Mouse (Mus musculus): ENCODE measurements around the gene Oit1. TPM values are rescaled to one million over a fixed set of nuclear protein-coding genes. Genes with fewer than 3 reads are reported as not detected.

Oit1 gene
- not detected in 2 replicates for polyA plus RNA-seq (2015; fragmentation: Nextera tagmentation; extraction: Ambion mirVana)

DNA sequence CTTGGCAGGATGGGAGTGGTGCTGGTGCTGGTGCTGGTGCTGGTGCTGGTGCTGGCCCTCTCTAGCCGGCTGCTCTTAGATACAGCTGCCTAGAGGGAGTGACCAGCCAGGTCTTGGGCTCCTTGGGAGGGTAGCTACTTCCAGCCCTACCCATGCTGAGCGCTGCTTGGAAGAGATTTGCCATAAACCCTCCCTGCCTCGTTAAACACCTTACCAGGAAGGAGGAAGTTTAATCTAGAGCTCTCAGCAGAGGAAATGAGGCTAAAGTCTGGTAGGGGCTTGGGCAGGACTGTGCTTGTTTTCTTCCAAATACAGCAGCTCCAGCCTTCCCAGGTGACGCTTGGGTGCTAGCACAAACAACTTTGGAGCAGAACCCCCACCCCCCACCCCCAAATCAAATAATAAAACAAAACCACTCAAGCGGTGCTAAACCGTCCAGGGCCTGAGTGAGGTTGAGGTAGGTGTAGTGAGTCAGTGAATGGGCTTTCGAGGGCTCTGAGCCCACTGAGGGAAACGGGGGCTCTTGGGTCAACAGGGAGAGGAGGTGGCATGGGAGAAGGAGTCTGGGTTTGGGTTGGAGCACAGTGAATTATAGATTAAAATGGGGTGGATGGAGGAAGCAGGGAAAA, at the start of gene Oit1:
Oit1 (minus strand) TSS at position 70 of the 629 bp plus-strand sequence.
- H3K27me3 ChIP-seq, result no peaks in the 10 kb centered on the region
- whole genome bisulfite sequencing (ENCODE audit: insufficient replicate concordance), result 40% methylated on average over 8 of the region's 8 CpGs
- no peak within 1 kb of the TSS for H3K27ac ChIP-seq (replicated peaks)
- H3K4me3 ChIP-seq (replicated peaks), result no peak within 1 kb of the TSS
- H3K9me3 ChIP-seq (replicated peaks), result 0 out of 2 replicates have a peak, but pooled peaks cover under 1% of the 10 kb centered on the region
- no peak within 1 kb of the TSS for H3K4me2 ChIP-seq
- ATAC-seq (ENCODE audit: insufficient read depth), result no peak
- no peak within 1 kb of the TSS for H3K9ac ChIP-seq
- no peaks in the 10 kb centered on the region for H3K36me3 ChIP-seq (replicated peaks)
- no peaks in the 10 kb centered on the region for H3K4me1 ChIP-seq (replicated peaks)

DNA sequence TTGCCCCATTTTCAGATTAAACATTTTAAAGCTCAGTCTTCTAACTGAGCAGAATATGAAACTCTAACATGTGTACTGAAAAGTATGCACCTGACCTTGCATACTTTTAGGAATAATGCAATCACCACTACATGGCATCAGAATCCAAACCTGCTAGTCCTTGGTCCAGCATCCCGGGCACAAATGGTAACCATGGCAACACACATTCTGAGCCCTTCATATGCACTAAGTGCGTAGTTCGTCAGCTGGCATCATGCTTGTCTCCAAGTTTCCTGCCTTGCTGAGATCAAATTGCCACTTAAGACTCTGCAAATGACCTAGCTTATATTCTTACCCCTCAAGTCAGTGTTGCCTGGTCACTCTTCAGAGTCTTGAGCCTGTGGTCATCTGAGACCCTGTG, 44.3 kb upstream of the Oit1 start:
- H3K9ac ChIP-seq, result no peak overlapping the region
- H3K36me3 ChIP-seq (replicated peaks), result no peaks in the 10 kb centered on the region
- no peaks in the 10 kb centered on the region for H3K27me3 ChIP-seq
- ATAC-seq (ENCODE audit: insufficient read depth), result no peak
- WGBS (ENCODE audit: insufficient replicate concordance), result 81% methylated on average over 3 of the region's 3 CpGs
- H3K9me3 ChIP-seq (replicated peaks), result no peaks in the 10 kb centered on the region
- H3K4me3 ChIP-seq (replicated peaks), result no peak overlapping the region
- no peak overlapping the region for H3K27ac ChIP-seq (replicated peaks)
- H3K4me1 ChIP-seq (replicated peaks), result no peaks in the 10 kb centered on the region
- H3K4me2 ChIP-seq, result no peak overlapping the region

DNA sequence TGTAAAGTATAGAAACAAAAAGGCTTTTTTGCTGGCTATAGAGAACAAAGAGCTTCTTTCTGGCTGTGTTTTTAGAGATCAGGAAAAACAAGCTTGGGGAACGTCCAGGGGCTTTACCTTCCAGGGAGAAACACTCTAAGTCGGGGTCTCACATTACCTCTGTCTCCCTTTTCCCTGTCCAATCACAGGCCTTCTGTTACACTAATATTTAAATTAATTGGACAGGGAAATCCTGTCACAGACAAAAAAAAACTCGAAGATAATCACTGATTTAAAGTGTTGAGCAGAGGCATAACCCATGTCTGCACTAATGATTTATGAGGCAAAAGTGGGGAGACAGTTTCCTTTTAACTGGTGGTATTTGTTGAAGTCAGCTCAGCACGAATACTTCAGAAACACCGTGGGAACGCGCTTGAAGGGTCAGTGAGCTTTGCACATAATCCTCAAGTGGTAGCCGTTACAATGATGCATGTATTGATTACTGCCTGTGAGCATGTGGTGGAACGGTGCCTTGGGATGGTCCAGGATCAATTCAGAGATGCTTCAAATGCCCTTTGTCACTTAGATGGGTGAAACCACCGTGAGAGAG, 42.7 kb upstream of the Oit1 start:
- no peak overlapping the region for H3K4me3 ChIP-seq (replicated peaks)
- no peak overlapping the region for H3K4me2 ChIP-seq
- ATAC-seq (ENCODE audit: insufficient read depth), result no peak
- no peak overlapping the region for H3K9ac ChIP-seq
- no peaks in the 10 kb centered on the region for H3K4me1 ChIP-seq (replicated peaks)
- H3K36me3 ChIP-seq (replicated peaks), result no peaks in the 10 kb centered on the region
- no peaks in the 10 kb centered on the region for H3K9me3 ChIP-seq (replicated peaks)
- no peak overlapping the region for H3K27ac ChIP-seq (replicated peaks)
- H3K27me3 ChIP-seq, result no peaks in the 10 kb centered on the region
- 20% methylated on average over 10 of the region's 10 CpGs for WGBS (ENCODE audit: insufficient replicate concordance)

DNA sequence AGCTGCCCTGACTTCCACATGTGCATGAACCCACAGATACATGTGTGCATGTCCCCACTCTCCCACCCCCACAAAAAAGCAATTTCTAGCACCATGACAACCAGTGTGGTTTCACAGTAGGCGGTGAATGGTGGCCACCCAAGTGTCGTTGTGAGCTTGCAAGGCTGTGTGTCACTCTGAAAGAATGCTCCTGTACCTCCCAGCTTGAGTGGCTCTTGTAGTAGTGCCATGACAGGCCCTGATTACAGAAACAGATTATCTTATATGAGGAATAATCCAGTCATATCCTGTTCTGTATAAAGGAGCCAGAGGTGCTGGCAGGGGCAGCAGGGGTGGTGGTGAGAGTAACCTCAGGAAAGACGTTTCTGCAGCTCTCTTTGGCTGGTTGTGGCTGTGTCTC, 40.1 kb upstream of the Oit1 start:
- Histone ChIP-seq H3K4me3 (replicated peaks) (no peak overlapping the region), H3K27me3 (no peaks in the 10 kb centered on the region), H3K4me2 (no peak overlapping the region), H3K9me3 (replicated peaks) (no peaks in the 10 kb centered on the region), H3K27ac (replicated peaks) (no peak overlapping the region), H3K9ac (no peak overlapping the region), H3K4me1 (replicated peaks) (no peaks in the 10 kb centered on the region), H3K36me3 (replicated peaks) (no peaks in the 10 kb centered on the region)
- no peak for ATAC-seq (ENCODE audit: insufficient read depth)
- WGBS (ENCODE audit: insufficient replicate concordance), result 55% methylated on average over 3 of the region's 3 CpGs

DNA sequence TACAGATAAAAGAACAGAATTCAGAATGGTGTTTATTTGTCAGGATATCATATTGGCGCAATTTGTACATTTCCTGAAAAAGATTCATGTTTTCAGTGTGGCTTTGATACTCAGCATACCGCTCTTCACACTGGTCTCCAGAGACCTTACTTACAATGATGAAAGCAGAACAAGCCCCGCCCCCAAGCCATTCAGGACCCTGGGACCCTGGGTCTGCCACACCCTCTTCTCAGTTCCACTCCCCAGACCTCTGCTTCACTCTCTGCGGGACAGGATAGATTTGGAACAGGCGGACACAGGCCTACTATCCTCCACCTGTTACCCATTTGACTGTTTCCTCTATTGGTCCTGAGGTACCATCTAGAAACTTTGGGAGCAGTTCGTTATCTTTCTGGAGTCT, 27.4 kb upstream of the Oit1 start:
- Histone ChIP-seq H3K4me1 (replicated peaks) (no peaks in the 10 kb centered on the region), H3K9me3 (replicated peaks) (no peaks in the 10 kb centered on the region), H3K27ac (replicated peaks) (no peak overlapping the region), H3K4me2 (no peak overlapping the region), H3K4me3 (replicated peaks) (no peak overlapping the region), H3K9ac (no peak overlapping the region), H3K27me3 (no peaks in the 10 kb centered on the region), H3K36me3 (replicated peaks) (no peaks in the 10 kb centered on the region)
- no peak for ATAC-seq (ENCODE audit: insufficient read depth)
- WGBS (ENCODE audit: insufficient replicate concordance), result 57% methylated on average over 6 of the region's 6 CpGs

DNA sequence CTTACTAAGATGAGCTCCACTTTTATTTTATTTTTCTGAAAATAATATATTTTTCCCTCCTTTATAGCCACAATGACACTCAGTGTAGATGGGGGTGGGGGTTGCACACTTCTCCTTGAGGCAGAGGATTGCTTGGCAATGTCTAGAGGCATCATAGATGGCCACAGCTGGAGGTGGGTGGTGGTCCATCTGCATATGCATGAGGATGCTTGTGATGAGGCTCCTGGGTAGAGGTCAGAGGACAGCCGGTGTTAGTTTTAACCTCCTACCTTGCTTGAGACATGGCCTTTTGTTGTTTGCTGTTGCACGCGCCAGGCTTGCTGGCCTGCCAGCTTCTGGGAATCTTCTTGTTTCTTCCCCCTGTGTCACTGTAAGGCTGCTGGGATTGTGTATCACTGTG, 24.8 kb upstream of the Oit1 start:
- 79% methylated on average over 3 of the region's 3 CpGs for WGBS (ENCODE audit: insufficient replicate concordance)
- no peaks in the 10 kb centered on the region for H3K4me1 ChIP-seq (replicated peaks)
- no peak for ATAC-seq (ENCODE audit: insufficient read depth)
- no peak overlapping the region for H3K9ac ChIP-seq
- H3K4me2 ChIP-seq, result no peak overlapping the region
- no peak overlapping the region for H3K4me3 ChIP-seq (replicated peaks)
- H3K27me3 ChIP-seq, result no peaks in the 10 kb centered on the region
- no peaks in the 10 kb centered on the region for H3K36me3 ChIP-seq (replicated peaks)
- no peaks in the 10 kb centered on the region for H3K9me3 ChIP-seq (replicated peaks)
- no peak overlapping the region for H3K27ac ChIP-seq (replicated peaks)

DNA sequence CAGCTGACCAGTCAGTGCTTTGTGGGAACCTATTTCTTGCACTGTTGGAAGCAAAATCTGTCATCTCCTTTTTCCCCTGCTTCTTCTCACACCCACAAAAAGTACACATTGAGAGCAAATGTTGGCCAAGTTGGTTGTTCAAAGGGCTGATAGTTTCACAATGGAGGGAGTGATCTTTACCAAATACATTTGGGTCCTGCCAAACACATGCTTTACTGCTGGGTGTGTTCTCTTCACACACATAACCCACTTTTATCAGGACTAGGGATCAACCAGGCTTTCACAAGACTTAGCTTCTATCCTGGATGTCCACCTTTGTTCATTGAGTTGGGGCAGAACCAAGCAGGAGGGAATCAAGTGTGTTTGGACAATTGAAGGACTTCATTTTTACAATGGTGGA, 20.0 kb upstream of the Oit1 start:
- H3K4me2 ChIP-seq, result no peak overlapping the region
- no peaks in the 10 kb centered on the region for H3K4me1 ChIP-seq (replicated peaks)
- H3K9me3 ChIP-seq (replicated peaks), result no peaks in the 10 kb centered on the region
- no peak overlapping the region for H3K4me3 ChIP-seq (replicated peaks)
- H3K36me3 ChIP-seq (replicated peaks), result no peaks in the 10 kb centered on the region
- no peak overlapping the region for H3K9ac ChIP-seq
- H3K27ac ChIP-seq (replicated peaks), result no peak overlapping the region
- no peaks in the 10 kb centered on the region for H3K27me3 ChIP-seq
- no peak for ATAC-seq (ENCODE audit: insufficient read depth)

DNA sequence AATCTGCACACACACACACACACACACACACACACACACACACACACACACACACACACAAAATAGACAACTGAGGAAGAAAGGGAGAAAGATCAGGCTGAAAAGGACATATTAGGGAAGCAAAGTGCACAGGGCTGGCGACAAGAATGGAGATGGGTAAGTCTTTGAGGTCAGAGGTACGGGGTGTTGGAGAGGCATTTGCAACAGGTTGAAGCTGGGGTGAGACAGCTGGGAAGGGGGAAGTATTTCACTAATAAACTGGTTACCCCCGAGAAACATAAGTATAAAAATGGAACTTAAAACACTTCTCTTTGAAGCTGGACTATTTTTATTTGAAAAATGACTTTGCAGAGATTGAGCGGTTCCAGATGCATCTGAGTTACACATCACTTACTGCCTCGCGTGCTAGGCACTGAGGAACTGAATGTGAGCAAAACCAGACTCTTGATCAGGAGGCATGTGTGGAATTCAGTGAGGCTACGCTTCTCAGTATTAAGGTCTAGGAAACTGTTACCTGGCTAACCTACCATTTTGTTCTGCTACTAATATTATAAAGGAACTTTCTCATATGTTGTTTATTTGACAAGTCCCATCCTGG, 17.2 kb upstream of the Oit1 start:
- no peak for ATAC-seq (ENCODE audit: insufficient read depth)
- Histone ChIP-seq H3K27ac (replicated peaks) (no peak overlapping the region), H3K4me3 (replicated peaks) (no peak overlapping the region), H3K9ac (no peak overlapping the region), H3K27me3 (no peaks in the 10 kb centered on the region), H3K36me3 (replicated peaks) (no peaks in the 10 kb centered on the region), H3K4me2 (no peak overlapping the region), H3K4me1 (replicated peaks) (no peaks in the 10 kb centered on the region), H3K9me3 (replicated peaks) (no peaks in the 10 kb centered on the region)
- WGBS (ENCODE audit: insufficient replicate concordance), result 53% methylated on average over 7 of the region's 7 CpGs

DNA sequence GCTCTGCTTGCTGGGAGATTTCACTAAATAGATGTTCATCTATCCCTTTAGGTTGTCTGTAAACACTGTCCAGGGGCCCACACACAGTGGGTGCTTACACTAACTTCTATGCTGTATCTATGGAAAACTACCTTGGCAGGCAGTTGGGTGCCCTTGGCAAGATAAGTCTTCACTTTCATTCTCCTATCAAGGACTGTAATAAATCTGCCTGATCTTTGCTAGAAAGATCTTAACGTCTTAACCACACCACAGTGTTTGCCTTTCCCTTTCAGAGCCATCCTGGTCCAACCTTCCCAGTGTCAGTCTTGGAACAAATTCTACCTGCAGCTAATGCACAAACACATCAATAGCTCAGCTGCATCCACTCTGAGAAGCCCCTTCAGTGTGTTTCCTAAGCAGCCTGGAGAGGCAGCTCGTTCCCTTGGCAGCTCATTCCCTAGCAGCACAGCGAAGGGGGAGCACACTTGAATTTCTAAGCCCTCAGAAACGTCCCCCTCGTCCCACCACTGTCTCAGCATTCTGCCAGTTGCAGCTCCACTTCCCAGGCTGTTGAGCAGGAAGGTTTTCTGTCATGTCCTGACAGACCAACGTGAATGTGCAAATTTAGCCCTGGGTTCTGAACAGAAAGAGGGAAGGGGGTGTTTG, 13.7 kb upstream of the Oit1 start:
- H3K36me3 ChIP-seq (replicated peaks), result no peaks in the 10 kb centered on the region
- H3K9me3 ChIP-seq (replicated peaks), result no peaks in the 10 kb centered on the region
- 33% methylated on average over 6 of the region's 6 CpGs for whole genome bisulfite sequencing (ENCODE audit: insufficient replicate concordance)
- H3K27ac ChIP-seq (replicated peaks), result no peak overlapping the region
- no peak overlapping the region for H3K4me3 ChIP-seq (replicated peaks)
- ATAC-seq (ENCODE audit: insufficient read depth), result no peak
- no peak overlapping the region for H3K9ac ChIP-seq
- H3K27me3 ChIP-seq, result no peaks in the 10 kb centered on the region
- no peak overlapping the region for H3K4me2 ChIP-seq
- no peaks in the 10 kb centered on the region for H3K4me1 ChIP-seq (replicated peaks)

DNA sequence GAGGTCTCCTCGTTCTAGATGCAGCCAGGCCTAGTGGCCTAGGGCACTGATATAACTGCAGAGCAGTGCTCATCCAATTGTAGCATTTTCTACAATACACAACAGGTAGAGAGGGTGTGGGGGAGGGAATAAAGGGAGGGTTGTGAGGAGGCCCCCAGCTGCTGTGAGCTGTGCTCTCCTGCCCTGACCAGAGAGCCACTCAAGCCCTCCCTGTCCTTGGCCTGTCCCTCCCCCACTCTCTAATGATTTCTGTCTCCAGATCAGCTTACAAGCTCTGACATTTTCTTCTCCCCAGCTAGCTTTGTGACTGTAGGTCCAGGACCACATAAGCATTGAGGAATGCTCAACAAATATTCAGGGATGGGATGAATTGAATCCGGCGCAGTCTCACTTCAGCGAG, 9.2 kb downstream of the Oit1 start:
- Histone ChIP-seq H3K27me3 (no peaks in the 10 kb centered on the region), H3K4me3 (replicated peaks) (no peak overlapping the region), H3K4me2 (no peak overlapping the region), H3K9me3 (replicated peaks) (no peaks in the 10 kb centered on the region), H3K4me1 (replicated peaks) (no peaks in the 10 kb centered on the region), H3K27ac (replicated peaks) (no peak overlapping the region), H3K9ac (no peak overlapping the region), H3K36me3 (replicated peaks) (no peaks in the 10 kb centered on the region)
- ATAC-seq (ENCODE audit: insufficient read depth), result no peak
- 59% methylated on average over 4 of the region's 4 CpGs for WGBS (ENCODE audit: insufficient replicate concordance)

DNA sequence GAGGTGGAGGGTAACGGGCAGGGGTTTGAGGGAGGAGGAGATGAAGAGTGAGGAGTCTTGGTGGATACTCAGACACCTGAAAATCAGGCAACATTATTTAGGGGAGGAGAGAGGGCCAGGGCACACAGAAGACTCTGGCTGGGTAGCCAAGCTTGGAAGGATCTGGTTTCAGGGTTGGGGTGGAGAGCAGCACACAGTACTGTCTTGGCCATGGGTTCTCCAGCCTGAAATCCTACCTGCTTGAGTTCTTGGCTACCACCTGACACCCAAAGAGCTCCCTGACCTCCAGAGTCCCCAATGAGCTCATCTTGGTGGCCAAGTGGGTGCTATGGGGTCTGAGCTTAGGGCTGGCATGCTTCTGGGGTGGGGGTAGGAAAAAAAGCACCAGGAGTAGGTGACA, 9.7 kb downstream of the Oit1 start:
- no peak overlapping the region for H3K27ac ChIP-seq (replicated peaks)
- no peak for ATAC-seq (ENCODE audit: insufficient read depth)
- H3K9me3 ChIP-seq (replicated peaks), result no peaks in the 10 kb centered on the region
- 46% methylated on average over 1 of the region's 1 CpGs for WGBS (ENCODE audit: insufficient replicate concordance)
- H3K4me1 ChIP-seq (replicated peaks), result no peaks in the 10 kb centered on the region
- no peaks in the 10 kb centered on the region for H3K27me3 ChIP-seq
- no peaks in the 10 kb centered on the region for H3K36me3 ChIP-seq (replicated peaks)
- no peak overlapping the region for H3K9ac ChIP-seq
- no peak overlapping the region for H3K4me3 ChIP-seq (replicated peaks)
- no peak overlapping the region for H3K4me2 ChIP-seq
